Mouse (Mus musculus) retina, postnatal 1 day (tissue): ENCODE data around the gene Spice1.
A peak's percentile ranks its signal among the peaks of the same experiment; 100 is the strongest.

Experiments
- DNase-seq: peaks from one replicate; pipeline ENCODE4 v3.0.0-alpha.2; 2012

Gene Spice1

GRCm38 (mm10) chr16:44375459-44375858 lies 28.5 kb downstream of the Spice1 start:
- no peak for DNase-seq

DNA sequence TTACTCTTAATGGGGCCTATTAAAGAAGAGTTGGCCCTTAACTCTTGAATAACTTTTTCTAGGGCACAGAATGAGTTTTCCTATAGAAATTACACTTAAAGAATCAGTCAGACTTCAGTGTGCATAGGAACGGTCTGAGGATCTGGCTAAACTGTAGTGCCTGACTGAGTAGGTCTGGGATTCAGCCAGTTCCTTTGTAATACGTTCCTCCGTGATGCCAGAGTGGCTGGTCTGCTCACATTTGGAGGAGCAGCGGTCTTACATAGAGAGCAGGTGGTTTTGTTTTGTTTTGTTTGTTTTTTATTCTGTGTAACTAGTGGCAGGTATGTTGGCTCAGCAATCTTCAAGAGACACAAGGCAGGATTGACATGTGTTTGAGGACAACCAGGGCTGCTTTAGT lies 33.1 kb downstream of the Spice1 start:
- no peak for DNase-seq

DNA sequence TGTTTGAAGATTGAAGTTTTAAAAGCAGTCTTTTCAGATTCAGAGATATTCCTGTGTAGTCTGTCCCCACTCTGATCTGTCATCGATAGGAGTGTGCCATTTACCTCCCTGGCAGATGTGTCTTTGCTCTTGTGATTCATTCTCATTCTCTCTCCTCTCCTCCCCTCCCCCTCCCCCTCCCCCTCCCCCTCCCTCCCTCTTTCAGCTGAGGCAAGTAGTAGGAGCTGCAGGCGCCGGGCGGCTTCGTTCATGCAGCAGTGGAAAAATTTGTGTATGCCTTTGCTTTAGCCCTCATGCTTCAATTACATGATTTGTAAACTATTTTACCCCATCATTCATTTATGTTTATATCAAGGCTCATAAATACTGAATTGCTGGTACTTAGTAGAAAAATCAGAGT lies 34.7 kb downstream of the Spice1 start:
- no peak for DNase-seq

DNA sequence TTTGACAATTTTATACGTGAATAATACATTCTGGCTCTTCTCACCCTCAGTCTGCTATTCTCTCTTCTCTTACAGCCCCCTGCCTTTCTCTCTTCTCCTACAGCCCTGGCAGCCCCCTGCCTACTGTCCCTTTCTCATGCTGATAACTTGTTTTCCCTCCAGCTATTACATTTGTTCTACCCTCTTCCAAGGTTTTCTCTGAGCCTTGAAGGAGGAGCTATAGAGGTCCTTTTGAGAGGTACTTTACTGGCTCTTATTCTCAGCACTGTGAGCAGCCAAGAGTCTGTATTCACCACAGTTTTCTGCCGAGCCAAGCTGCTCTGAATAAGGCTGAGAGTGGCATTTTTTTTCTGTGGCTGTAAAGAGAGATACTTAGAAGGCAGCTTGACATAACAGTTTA lies 36.6 kb downstream of the Spice1 start:
- DNase-seq = no peak

GRCm38 (mm10) chr16:44384251-44384650 lies 37.3 kb downstream of the Spice1 start:
- no peak for DNase-seq

DNA sequence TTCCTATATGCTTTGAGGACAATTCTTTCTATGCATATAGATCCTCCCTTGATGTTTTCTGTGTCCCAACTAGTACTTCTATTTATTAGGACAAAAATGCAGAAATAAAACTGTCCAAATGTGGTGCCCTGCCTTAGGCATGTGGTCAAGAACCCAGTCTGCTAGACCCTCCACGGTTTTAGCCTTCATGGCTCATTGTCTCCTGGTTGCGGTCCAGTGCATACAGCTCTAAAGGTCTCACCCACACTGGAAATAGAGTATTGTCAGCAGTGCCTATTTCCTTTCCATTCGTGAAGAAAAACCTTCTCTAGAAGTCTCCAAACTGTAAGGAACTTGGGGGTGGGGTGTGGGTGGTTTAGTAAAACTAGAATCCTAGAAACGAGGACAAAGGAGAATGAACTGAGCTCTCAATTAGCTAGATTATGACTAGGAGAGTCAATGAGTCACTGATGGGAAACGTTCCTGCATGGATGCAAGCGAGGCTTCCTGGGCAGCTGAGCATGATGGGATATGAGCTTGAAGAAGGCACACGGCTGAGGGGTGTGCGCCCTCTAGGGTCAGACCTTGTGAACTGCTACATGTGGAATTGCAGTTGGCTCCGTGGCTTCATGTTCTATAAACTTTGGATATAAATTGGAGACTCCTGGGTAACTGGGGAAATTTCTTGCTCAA lies 45.1 kb downstream of the Spice1 start:
- DNase-seq = peak; percentile 77

DNA sequence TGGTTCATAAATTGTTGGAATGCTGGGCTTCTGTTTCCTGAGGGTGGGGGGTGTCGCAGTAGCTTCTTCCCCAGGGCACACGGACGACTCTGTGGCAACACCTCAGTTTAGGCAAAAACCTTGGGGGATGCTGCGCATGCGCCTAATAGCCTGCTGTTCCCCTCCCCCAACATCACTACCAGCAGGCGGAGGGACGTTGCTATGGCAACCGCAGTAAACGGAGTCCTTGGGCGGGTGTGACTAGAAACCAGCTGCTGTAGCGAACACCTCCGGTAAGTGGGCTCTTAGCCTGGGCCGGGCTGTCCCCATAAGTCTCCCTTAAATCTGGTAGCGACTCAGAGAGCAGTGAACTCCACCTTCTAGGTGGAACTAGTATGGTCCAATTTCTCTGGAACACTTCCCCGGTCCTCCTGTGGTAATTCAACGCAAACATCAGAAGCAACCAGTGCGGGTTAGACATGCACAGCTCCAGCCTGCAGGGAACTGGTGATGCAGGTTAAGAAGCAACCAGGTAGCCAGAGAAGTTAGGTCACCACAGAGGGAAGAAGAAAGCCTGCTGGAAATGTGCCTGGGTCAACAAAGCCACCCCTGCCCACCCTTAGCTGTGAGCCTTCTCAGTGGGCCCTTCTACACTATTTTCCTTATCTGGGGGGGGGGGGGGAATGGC lies 47.8 kb downstream of the Spice1 start, which contains the start of gene Cfap44:
TSS of gene Cfap44 (plus strand) at position 220 of the 667 bp plus-strand sequence.
- DNase-seq = peak; percentile 94

- no peak for DNase-seq
Measured at GRCm38 (mm10) chr16:44404933-44405332, 58.0 kb downstream of the Spice1 start.

DNA sequence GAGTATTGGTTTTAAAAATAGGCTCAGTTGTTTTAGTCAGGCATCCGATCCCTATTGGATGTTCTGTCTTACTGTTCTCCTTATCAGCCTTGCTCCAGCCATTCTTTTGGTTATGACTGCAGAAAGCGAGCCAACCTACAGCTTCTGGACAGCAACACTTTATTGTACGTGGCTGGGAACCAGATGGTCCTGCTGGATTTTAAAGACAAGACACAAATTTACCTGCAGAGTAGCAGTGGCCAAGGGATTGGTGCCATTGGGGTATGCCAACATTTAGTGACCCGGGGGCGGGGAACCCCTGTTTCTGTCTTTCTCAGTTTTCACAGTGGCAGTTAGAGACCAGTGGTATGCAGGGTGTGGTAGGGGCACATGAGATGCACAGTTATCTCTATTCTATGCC lies 60.3 kb downstream of the Spice1 start:
- no peak for DNase-seq

GRCm38 (mm10) chr16:44408290-44408689 lies 61.4 kb downstream of the Spice1 start:
- no peak for DNase-seq

DNA sequence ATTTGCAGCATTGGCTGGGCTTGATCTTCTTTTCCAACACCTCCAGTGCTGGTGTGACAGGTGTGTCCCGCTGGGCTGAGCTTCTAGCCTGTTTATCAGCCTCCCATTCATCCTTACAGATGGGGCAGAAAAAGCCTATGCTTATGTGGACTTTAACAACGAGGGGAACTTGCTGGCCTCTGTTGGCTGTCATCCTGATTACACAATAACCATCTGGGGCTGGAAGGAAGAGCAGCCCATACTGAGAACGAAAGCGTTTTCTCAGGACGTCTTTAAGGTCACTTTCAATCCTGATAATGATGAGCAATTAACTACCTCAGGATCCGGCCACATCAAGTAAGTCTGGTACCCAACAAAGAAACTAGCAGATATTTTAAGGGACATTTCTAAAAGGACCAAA lies 63.3 kb downstream of the Spice1 start:
- peak; percentile 35 for DNase-seq

DNA sequence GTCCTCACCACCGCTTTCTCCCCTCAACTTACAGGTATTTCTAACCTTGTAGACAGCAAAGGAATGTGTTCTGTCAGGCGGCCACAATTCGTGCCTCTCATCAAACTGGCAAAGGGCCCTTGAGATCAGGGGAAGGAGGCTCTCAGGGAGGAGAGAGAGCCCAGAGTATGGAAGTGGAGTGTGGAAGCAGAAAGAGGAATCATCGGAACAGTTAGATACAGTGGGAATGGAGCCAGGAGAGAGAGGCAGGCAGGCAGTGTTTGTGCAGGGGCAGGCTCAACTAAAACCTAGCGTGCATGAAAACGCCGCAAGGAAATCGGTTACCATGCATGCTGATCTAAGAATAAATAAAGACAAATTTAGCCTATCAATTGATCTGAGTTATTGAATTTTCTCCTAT lies 70.7 kb downstream of the Spice1 start:
- DNase-seq = no peak

DNA sequence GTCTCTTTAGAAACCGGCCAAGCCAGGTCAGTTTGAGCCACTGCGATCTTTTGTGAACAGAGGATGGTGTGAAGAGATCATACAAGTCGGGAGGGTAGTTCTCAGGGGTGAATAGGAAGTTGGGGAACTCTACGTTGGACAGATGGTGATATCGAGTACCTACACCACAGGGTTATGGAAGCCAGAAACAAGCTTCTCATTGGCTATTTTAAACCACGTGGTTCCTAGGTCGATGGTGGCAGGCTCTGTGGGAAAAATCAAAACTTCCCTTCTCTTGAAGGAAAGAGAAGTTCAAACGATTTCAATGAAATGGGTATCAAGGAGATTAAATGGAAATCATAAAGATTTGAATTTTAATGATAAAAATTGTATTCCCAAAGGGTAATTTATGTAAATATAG lies 74.8 kb downstream of the Spice1 start:
- no peak for DNase-seq

GRCm38 (mm10) chr16:44423499-44423898 lies 76.6 kb downstream of the Spice1 start:
- DNase-seq = peak; percentile 23

GRCm38 (mm10) chr16:44428456-44428855 lies 81.5 kb downstream of the Spice1 start:
- DNase-seq = no peak

- no peak for DNase-seq
Measured at GRCm38 (mm10) chr16:44430021-44430420, 83.1 kb downstream of the Spice1 start.

GRCm38 (mm10) chr16:44434931-44435330 lies 88.0 kb downstream of the Spice1 start:
- DNase-seq = no peak

GRCm38 (mm10) chr16:44435481-44435880 lies 88.6 kb downstream of the Spice1 start:
- DNase-seq = no peak
